In the genomic region with DNA sequence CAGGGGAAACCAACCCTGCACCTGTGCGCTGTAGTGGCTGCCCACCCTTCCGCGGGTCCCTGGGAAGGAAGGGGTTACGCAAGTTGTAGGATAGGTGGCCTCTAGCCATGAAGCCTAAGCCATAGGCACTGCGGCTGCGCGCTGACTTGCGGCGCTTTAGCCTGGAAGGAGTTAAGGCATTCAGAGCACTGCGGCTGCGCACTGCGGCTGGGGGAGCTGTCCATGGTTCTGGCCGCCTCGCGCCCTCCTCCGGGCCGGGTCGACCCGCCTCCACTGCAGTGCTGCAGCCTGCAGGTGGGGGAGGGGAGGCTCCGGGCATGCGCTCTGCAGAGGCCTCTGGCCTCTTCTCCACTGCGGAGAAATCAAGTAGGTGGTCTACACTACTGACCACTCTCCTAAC, we compare ENCODE assay signal across 8 mouse cellular contexts. TPM values are rescaled to one million over a fixed set of nuclear protein-coding genes. Genes with fewer than 3 reads are reported as not detected.
DNase-seq lines count a peak whose midpoint lies in the region; ATAC-seq lines count a peak whose summit lies in the region.

No protein-coding gene starts in this region.

- peaks cover 10% of the 10 kb centered on the region for H3K4me1 ChIP-seq in intestine, embryonic 16.5 days (ENCODE audit: control insufficient read depth, insufficient read depth, low read length)

- intact Hi-C loops in gastrocnemius, postnatal 36 days (cut with DNase I) = no loop called here
- intact Hi-C loops in left cerebral cortex, postnatal 14 days (cut with DNase I) = no loop called here

- no peak overlapping the region for H3K9ac ChIP-seq in intestine, embryonic 16.5 days (ENCODE audit: low read depth, low read length)

- H3K36me3 ChIP-seq in intestine, embryonic 16.5 days (ENCODE audit: control insufficient read depth, insufficient read depth, low read length) = no peaks in the 10 kb centered on the region

- no peak overlapping the region for H3K27ac ChIP-seq in intestine, embryonic 16.5 days (ENCODE audit: low read length)

- peak; percentile 22; the same call in 1 of the 2 replicates for ATAC-seq in intestine, embryonic 16.5 days

- H3K4me2 ChIP-seq in intestine, embryonic 16.5 days (ENCODE audit: low read depth, low read length) = no peak overlapping the region

- H3K27me3 ChIP-seq in intestine, embryonic 16.5 days (replicated peaks; ENCODE audit: control insufficient read depth, insufficient read depth, low read length) = peaks cover 34% of the 10 kb centered on the region

- no peaks in the 10 kb centered on the region for H3K9me3 ChIP-seq in intestine, embryonic 16.5 days (ENCODE audit: control insufficient read depth, low read length)

- no peak overlapping the region for H3K4me3 ChIP-seq in intestine, embryonic 16.5 days (ENCODE audit: low read length)

- peak; percentile 85 for DNase-seq in adrenal gland, adult 2 months
- DNase-seq in embryo, embryonic 10.5 days (ENCODE audit: low spot score) = peak; percentile 93
- DNase-seq in gastrocnemius, postnatal 36 days = peak; percentile 51 to 68
- peak; percentile 89 to 92 for DNase-seq in left cerebral cortex, postnatal 14 days (ENCODE audit: low spot score in 2 of 2)
- DNase-seq in mesoderm, embryonic 11.5 days (ENCODE audit: low read depth, low spot score) = peak; percentile 92
- peak; percentile 84 for DNase-seq in right cerebral cortex, postnatal 25 days
- peak; percentile 53 to 77 for DNase-seq in urinary bladder, postnatal 36 days (ENCODE audit: low spot score in 2 of 2)

- under 1% methylated on average over 21 of the region's 22 CpGs for WGBS in intestine, embryonic 16.5 days

RNA-seq across cellular contexts. Expression of a gene that starts 3.3 kb away (rescaled TPM):
- 1 to 10 TPM; 4.4 to 4.8 TPM for total RNA-seq in adrenal gland, adult 2 months (2021)
- polyA plus RNA-seq in adrenal gland, adult 2 months (2012; rRNA removed) = 7.2 and 8.8 TPM in 2 replicates
- 1 to 10 TPM; 5.3 to 5.7 TPM for total RNA-seq in gastrocnemius, postnatal 36 days (2021)
- polyA plus RNA-seq in intestine, embryonic 16.5 days (2015; fragmentation: Nextera tagmentation; extraction: Ambion mirVana) = 0.20 and 0.22 TPM in 2 replicates
- total RNA-seq in left cerebral cortex, postnatal 14 days (2021) = 10 to 100 TPM; 74.2 to 75.5 TPM

RNA-seq across cellular contexts. Expression of a gene that starts 21.6 kb away (rescaled TPM):
- 1 to 10 TPM in 1 of 2 experiments, under 1 TPM in 1; 0.55 to 1.3 TPM for total RNA-seq in adrenal gland, adult 2 months (2021)
- 2.2 TPM in 2 replicates for polyA plus RNA-seq in adrenal gland, adult 2 months (2012; rRNA removed)
- under 1 TPM; 0.30 to 0.54 TPM for total RNA-seq in gastrocnemius, postnatal 36 days (2021)
- polyA plus RNA-seq in intestine, embryonic 16.5 days (2015; fragmentation: Nextera tagmentation; extraction: Ambion mirVana) = 3.4 and 3.9 TPM in 2 replicates
- total RNA-seq in left cerebral cortex, postnatal 14 days (2021) = not detected

RNA-seq across cellular contexts. Expression of a gene that starts 40.0 kb away (rescaled TPM):
- 100 to 1,000 TPM; 106 to 125 TPM for total RNA-seq in adrenal gland, adult 2 months (2021)
- 305 and 306 TPM in 2 replicates for polyA plus RNA-seq in adrenal gland, adult 2 months (2012; rRNA removed)
- total RNA-seq in gastrocnemius, postnatal 36 days (2021) = 10 to 100 TPM; 28.9 to 31.1 TPM
- 79.3 and 83.3 TPM in 2 replicates for polyA plus RNA-seq in intestine, embryonic 16.5 days (2015; fragmentation: Nextera tagmentation; extraction: Ambion mirVana)
- total RNA-seq in left cerebral cortex, postnatal 14 days (2021) = 10 to 100 TPM; 51.0 to 60.7 TPM

RNA-seq across cellular contexts. Expression of a gene that starts 45.1 kb away (rescaled TPM):
- total RNA-seq in adrenal gland, adult 2 months (2021) = 10 to 100 TPM in 1 of 2 experiments, 1 to 10 TPM in 1; 8.0 to 17.3 TPM
- polyA plus RNA-seq in adrenal gland, adult 2 months (2012; rRNA removed) = 27.3 and 31.0 TPM in 2 replicates
- 1 to 10 TPM; 5.6 to 6.7 TPM for total RNA-seq in gastrocnemius, postnatal 36 days (2021)
- 68.5 and 76.4 TPM in 2 replicates for polyA plus RNA-seq in intestine, embryonic 16.5 days (2015; fragmentation: Nextera tagmentation; extraction: Ambion mirVana)
- 1 to 10 TPM; 4.2 to 7.0 TPM for total RNA-seq in left cerebral cortex, postnatal 14 days (2021)

Comparison
In these comparisons a context has a peak if more than half of its experiments do, and no peak if none do; other contexts are left out.
1. RNA of a gene that starts 3.3 kb away (total RNA-seq): 74.2 to 75.5 TPM in left cerebral cortex, postnatal 14 days; 5.3 to 5.7 TPM in gastrocnemius, postnatal 36 days and 4.4 to 4.8 TPM in adrenal gland, adult 2 months; every median in the first group is over 10 times any median in the second.
2. Peak in every context shown above with its lines, with median percentiles within 50 percentile points of each other: DNase-seq.